Mouse (Mus musculus) T-helper 2 cell (primary cell): Measurements from ENCODE around the gene Hmgn1.
"Not testable (repeated sequence)": the region's sequence is repeated elsewhere in the genome, so short reads cannot be mapped to it uniquely, and the experiment has no call there.

Experiments used
- in situ Hi-C: fragments of 300-600 bp; cut with MboI, MseI; formaldehyde crosslinking; loops from one replicate; pipeline ENCODE4 v1.15.1; 2025; ENCODE audit warnings: high pct_unique_total_duplicates

Hmgn1 gene

DNA sequence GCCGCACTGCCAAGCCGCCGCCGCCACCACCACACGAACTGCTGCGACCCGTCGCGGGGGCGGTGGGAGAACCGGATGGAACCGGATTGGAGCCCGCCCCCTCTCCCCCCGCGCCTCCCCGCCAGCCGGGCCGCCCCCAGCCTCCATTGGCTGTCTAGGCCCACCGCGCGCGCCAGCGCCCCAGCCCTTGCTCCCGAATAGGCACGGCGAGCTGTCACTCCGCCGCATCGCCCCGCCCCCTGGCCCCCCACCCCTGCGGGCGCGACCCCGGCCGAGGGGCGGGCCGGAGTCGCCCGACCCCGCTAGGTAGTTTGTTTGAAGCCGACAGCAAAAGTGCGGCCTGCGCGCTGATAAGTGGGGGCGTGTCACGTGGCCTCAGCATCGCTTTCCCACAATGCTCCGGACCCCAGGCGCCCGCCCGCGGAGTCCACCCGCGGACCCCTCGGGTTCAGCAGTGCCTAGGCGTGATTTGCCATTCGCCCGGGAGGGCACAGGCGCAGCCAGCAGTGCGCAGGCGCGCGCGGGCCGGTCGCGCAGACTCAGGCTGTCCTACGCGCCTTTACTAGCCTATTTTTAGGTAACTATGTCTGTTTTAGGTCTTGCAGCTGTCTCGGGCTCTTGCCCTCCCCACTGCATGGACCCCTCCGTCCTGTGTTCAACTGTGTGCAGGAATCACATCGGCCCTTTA, at the start of gene Hmgn1:
TSS of gene Hmgn1 (minus strand) at position 73 of the 688 bp plus-strand sequence.
- in situ Hi-C loops: no loop called here

GRCm38 (mm10) chr16:96175399-96175798, 47.9 kb upstream of the Hmgn1 start:
- in situ Hi-C loops: no loop called here

DNA sequence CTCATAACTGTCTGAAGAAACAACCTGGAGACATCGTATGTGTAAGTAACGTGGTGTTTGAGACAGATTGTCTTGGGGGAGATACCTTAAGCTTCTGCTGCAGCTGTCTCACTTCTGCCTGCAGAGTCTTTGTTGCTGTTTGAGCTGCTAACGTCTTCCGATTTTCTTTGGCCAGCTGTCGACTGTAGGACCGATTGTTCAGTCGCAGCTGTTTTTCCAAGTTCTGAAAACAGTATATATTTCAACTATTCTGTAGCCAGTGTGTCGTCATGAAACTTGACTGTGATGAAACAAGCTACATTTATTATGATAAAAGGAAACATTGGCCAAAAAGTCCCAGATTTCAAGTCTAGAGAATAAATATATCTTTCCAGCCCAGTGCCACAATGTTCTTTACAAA, 46.1 kb upstream of the Hmgn1 start:
- in situ Hi-C loops: no loop called here

- in situ Hi-C loops: no loop called here
These were observed 41.3 kb upstream of the Hmgn1 start for GRCm38 (mm10) chr16:96168837-96169236.

- in situ Hi-C loops: no loop called here
These were observed 38.3 kb upstream of the Hmgn1 start for GRCm38 (mm10) chr16:96165723-96166264.

DNA sequence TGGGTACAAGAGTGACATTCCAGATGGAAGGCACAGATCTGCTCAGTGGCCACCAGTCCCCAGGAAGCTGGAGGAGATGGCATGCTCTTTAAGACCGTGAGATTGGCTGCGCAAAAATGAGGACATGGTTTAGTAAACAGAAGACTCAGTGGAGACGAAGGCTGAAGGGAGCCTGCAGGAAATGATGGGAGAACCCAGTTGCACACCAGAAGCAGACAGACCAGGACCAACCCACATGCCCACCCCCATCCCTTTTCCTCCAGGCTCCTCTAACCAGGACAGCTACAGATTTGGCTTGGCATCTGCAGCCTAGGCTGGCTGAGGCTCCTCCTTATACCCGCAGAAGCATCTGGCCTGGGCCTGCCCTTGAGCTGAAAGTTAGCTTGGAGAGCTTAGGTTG, 33.8 kb upstream of the Hmgn1 start:
- in situ Hi-C loops: no loop called here

DNA sequence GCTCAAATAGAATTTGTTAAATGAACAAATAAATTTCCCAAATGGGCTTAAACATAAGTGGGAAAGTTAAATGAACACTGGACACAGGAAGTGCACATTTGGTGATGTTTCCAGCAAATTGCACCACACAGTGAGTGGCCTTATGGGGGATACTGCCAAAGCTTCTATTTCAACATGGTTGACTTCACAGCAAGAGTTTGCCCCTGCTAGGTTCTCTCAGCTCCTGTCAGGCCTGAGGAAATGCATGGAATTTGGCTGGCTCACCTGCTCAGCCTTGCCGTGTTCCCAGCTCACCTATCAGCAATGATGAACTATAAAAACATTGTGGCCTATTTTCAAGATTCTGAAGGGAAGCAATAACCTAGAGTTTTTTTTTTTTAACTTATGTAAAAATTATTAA, 33.4 kb upstream of the Hmgn1 start:
- in situ Hi-C loops: no loop called here

DNA sequence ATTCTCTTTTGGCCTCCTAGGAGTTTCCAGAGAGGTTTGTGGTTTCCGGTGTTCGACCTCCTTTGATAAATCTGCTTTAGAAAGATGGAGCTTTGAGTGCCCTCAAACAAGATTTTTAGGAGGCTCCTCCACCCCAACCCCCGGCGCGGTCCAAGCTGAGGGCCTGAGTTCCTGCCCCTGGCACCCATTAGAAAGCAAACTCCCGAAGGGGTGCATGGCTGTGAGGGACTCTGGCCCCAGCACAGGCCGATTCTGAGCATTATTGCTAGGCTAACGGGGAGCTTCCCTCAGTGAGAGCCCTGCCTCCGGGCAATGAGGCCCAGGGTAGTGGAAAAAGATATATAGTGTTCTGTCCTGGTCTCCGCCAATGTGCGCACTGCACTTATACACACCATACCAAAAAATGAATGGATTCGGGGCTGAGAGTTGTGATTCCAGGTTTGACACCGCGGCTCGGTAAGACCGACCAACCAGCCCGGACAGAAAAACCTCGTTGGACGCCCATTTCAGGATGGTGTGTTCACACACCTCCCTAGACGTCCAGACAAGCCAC, 32.3 kb upstream of the Hmgn1 start:
- in situ Hi-C loops: no loop called here

GRCm38 (mm10) chr16:96159091-96159731, 31.7 kb upstream of the Hmgn1 start:
- in situ Hi-C loops: no loop called here

DNA sequence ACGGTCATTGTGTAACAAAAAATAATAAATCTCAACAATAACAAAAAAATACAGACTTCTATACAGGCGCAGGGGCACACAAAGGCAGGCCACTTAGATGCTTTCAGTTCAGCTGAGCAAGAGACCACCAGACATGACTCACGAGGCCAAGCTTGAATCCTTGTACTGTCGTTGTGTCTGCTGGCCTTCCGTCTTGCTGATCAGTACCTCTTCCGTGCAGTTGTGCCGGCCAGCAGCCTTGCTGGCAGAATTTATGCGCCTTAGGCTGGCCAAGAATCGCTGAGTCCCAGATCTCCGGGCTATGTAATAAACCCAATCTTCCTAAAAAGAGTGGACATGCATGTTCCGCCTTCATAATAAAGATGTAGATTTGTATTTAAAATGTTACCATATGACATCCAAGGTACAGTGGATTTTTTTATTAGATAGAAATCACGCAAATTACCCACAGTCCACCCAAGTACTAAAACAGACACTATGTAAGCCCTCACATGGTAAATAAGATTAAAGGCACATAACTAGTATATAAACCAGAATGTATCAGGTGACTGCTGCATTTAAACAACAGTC, 31.1 kb upstream of the Hmgn1 start:
- in situ Hi-C loops: no loop called here

GRCm38 (mm10) chr16:96157171-96157570, 29.6 kb upstream of the Hmgn1 start:
- in situ Hi-C loops: no loop called here

DNA sequence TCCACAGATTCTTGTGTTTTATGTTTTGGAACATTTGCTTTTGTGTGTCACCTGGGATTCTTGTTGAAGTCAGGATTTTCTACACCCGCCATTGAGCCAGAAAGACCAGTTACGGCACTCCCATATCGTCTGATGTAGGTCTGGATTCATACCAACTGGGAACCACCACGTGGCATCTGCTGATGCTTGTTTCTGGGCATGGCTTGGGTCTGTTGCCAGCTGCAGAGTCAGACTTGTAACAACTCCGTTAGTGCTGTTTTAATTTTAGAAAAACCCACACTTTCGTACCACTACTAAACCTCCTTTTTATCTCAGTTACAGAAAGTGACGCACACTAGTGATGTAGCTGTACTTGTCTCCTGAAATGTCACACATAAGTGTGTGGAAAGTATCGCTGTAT, 28.5 kb upstream of the Hmgn1 start:
- in situ Hi-C loops: no loop called here

DNA sequence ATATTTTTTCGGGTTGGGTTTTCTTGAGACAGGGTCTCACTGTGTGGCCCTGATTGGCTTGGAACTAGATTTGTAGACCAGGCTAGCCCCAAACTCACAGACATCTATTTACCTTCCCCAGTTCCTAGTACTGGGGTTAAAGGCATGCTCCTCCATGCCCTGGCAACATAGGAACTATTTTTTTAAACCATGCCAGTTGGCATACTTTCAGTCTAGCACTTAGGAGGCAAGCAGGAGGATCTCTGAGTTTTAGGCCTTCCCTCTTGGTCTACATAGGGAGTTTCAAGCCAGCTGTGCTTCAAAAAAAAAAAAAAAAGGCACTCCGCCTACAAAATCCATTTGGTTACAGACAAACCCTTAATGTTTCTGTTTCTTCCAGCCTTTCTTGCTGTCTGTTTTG, 26.9 kb upstream of the Hmgn1 start:
- in situ Hi-C loops: no loop called here

- in situ Hi-C loops: no loop called here
These were observed 24.0 kb upstream of the Hmgn1 start for GRCm38 (mm10) chr16:96151551-96151950.

DNA sequence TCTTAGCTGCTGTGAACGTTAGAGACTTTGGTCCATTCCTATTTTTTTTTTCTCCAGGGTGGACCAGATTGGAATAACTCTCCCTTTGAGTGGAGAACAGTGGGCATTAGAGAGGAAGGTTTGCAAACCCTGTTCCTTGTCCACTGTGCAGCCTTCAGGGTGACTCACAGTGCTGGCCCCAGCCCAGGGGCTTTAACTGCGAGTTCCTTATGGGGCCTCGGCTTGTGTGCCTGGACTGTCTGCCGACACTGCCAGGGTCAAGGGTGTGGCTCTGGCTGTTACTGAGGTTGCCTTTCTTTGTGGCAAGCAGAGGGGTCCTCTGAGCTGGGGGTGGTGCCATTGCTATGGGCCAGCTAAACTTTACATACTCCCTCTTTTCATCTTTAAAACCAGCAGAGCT, 23.5 kb upstream of the Hmgn1 start:
- in situ Hi-C loops: no loop called here

GRCm38 (mm10) chr16:96149311-96149710, 21.8 kb upstream of the Hmgn1 start:
- in situ Hi-C loops: no loop called here

- in situ Hi-C loops: no loop called here
These were observed 21.3 kb upstream of the Hmgn1 start for GRCm38 (mm10) chr16:96148834-96149233.

DNA sequence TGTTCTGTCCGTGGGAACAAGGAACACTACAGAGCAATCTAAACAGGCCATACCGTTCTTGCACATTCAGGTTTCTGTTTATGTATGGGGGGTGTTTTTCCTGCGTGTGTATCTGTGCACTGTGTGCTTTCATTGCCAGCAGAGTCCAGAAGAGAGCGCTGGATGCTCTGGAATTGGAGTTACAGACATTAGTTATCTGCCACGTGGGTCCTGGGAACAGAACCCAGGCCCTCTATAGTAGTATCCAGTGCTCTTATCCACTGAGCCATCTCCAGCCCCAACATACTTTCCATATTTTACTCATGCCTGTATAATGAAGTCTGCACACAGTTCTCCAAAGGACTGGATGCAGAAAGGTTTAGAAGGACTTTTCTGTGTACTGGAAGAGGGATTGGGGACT, 18.3 kb upstream of the Hmgn1 start:
- in situ Hi-C loops: no loop called here

DNA sequence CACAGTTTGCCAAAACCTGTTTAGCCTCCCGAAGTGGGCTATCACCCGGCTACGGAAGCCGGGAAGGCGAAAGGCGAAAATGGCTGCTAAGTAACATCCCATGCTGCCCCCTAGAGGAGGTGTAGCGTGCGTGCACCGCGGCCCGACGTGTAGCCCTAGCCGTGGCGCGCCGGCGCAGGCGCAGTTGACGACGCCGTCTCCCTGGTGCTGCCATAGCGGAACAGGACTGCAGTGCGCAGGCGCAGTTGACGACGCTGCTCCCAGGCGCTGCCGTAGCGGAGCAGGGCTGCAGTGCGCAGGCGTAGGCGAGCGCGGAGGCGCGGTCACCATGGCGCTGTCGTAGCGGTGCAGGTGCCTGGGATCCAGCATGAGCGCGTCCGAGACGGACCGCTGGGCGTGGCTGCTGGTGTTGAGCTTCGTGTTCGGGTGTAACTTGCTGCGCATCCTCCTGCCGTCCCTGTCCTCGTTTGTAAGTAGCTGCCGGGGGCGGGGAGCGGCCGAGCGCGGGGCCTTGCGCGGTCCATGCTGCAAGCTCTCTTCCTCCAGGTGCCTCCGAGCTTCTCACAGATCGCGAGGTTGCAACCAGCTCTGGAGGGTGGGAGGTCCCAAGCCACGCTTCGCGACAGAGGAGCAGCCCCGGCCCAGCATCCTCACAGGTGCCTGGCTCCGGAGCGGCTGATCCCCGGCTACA, 17.7 kb upstream of the Hmgn1 start, which contains the start of gene Wrb:
TSS of gene Wrb (plus strand) at position 298 of the 691 bp plus-strand sequence.
- in situ Hi-C loops: no loop called here

- in situ Hi-C loops: not testable (repeated sequence)
These were observed 17.2 kb upstream of the Hmgn1 start for GRCm38 (mm10) chr16:96144748-96145109.

DNA sequence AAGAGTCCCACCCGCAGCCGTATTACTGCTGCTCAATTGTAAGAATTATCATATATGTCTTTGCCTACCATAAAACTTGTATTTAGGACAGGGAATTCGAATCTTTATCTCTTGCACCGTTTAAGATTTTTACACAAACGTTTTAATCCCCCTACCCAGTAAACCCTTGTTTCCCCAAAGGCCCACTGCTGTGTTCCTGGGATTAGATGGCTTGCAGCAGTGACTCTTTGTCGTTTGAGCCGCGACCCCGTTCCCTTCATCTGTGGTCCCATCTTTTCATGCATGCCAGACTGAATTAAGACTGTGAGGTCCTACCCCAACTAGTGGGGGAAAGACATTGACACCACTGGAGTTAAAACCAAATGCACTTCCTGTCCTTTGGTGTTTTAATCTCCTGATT, 937 bp upstream of the Hmgn1 start:
- in situ Hi-C loops: no loop called here

DNA sequence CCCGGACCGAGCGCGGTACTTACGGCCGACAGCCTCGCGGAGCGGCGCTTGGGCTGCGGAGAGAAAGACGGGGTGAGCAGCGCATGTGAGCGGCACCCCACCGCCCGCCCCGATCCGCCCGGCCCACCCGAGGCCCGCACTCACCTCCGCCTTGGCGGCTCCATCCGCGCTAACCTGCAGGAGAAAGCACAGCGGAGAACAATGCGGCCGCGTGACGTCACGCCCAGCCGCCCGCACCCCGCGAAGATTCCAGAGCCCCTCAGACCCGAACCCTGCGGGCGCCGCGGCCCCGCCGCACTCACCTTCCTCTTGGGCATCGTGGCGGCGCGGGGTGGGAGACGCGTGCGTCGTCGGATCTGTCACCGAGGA, 257 bp downstream of the Hmgn1 start:
- in situ Hi-C loops: no loop called here
